Mouse (Mus musculus) bone marrow, adult 2 months (tissue): ENCODE measurements around the gene Ehd2. TPM values are rescaled to one million over a fixed set of nuclear protein-coding genes. Genes with fewer than 3 reads are reported as not detected.

Experiments
- H3K27ac ChIP-seq: fragments of 200-500 bp; 2 replicates; pipeline ENCODE4 v1.5.1; 2012; ENCODE audit warnings: low read depth, mild to moderate bottlenecking, control low read depth, inconsistent platforms, low read length; ENCODE audit not compliant: control insufficient read depth, poor library complexity, insufficient read depth
- H3K4me1 ChIP-seq: fragments of 200-500 bp; 2 replicates; pipeline ENCODE4 v1.6.1; 2011; ENCODE audit warnings: low read length; ENCODE audit not compliant: control insufficient read depth, insufficient read depth
- H3K4me3 ChIP-seq: fragments of 200-500 bp; replicated peaks from 2 replicates; pipeline ENCODE3; 2011; ENCODE audit warnings: mild to moderate bottlenecking, low read depth, low read length, control low read depth; ENCODE audit not compliant: control insufficient read depth
- CTCF ChIP-seq: fragments of 200-500 bp; IDR thresholded peaks from 2 replicates; pipeline ENCODE4 v1.5.1; 2011; ENCODE audit warnings: low read length, control low read depth; ENCODE audit not compliant: control insufficient read depth, insufficient read depth
- POLR2A ChIP-seq: fragments of 200-500 bp; IDR thresholded peaks from 2 replicates; pipeline ENCODE4 v1.6.1; 2011; ENCODE audit warnings: low read depth, mild to moderate bottlenecking, control low read depth, low read length, borderline replicate concordance; ENCODE audit not compliant: control insufficient read depth
- WGBS: fragments of 180-500 bp; shearing (Covaris S2); methylation state at CpG from one replicate; pipeline ENCODE4 v1.1.7; 2018; 5-methylcytosine and 5-hydroxymethylcytosine counted together
- polyA plus RNA-seq: library from polyadenylated mRNA; stranded (reverse); fragments of >200 nt; gene quantifications from 2 replicates; pipeline ENCODE4 v1.2.4, GENCODE M21; 2011; ENCODE audit warnings: low replicate concordance; ENCODE audit not compliant: missing spikeins, insufficient read depth, insufficient read length

The Ehd2 gene
- polyA plus RNA-seq, 1 experiment = 7.8 TPM

DNA sequence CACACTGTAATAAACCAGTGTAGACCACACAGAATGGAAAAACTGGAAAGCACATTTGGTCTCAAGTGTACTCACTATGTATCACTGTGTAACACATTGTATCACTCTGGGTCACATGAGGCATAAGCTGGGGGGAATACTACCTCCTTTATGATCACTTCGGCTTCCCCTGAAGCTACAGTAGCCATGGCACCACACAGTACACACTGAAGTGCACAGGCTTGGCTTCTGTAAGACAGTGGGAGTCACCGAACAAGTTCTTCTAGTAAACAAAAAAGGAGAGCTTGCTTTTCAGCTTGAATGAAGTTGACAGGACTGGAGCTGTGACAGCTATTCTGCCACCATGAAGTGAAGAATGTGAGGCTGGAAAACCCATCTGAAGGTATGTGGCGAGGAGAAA lies 37.7 kb upstream of the Ehd2 start:
- TF ChIP-seq CTCF = no peak
- TF ChIP-seq POLR2A = no peak
- Histone ChIP-seq H3K4me3 (no peak overlapping the region), H3K27ac (no peak overlapping the region), H3K4me1 (peaks cover 4% of the 10 kb centered on the region)
- WGBS = 78% methylated on average over 3 of the region's 3 CpGs

DNA sequence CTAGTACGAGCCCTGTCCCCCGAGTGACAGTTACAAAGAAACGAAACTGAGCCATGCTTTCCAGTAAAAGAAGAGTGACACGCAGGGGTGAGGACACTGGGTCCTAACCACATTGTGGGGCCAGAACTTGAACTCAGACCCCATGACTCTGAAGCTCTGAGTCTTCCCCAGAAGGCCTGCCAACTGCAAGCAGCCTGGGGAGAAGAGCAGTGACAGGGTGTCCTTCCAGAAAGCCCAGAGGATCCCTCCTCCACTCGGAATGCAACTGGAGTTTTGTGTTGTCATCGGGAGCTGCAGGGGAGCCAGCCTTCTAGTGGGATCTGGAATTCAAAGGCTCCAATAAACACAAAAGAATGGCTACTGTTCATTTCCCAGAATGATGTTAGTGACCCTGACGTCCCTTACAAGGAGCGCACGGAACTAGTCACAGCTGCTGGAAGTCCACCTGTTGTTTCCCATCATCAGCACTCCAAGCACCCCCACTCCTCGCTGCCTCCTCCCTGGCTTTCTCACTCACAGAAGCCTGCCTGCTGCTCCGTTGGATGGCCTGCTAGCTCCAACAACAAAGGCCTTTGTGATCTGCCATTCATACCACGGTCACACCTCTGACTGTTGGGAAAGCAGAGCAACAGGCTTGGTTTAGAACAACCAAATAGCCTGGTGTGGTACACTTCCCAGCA lies 37.0 kb upstream of the Ehd2 start:
- Histone ChIP-seq H3K4me1 (peaks cover 4% of the 10 kb centered on the region), H3K4me3 (no peak overlapping the region)
- WGBS = 77% methylated on average over 12 of the region's 12 CpGs

DNA sequence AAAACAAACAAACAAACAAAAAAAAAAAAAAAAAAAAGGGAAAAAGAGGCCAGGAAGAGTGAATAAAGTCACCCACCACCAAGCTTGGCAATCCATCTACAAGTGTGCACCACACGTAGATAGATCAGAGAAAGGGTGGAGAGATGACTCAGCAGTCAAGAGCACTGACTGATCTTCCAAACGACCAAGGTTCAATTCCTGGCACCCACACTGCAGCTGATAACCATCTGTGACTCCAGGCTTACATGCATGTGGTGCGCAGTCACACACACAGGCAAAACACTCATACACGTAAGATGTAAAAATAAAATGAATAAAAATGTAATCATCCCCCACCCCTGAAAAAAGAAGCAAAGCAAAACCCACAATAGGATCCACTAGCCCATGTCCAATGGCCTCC lies 35.7 kb upstream of the Ehd2 start:
- H3K4me1 ChIP-seq = peaks cover 4% of the 10 kb centered on the region
- TF ChIP-seq CTCF = no peak
- TF ChIP-seq POLR2A = no peak
- no peak overlapping the region for H3K27ac ChIP-seq
- 48% methylated on average over 4 of the region's 4 CpGs for WGBS
- no peak overlapping the region for H3K4me3 ChIP-seq

More for the DNA sequence above, 37.0 kb upstream of the Ehd2 start:
- no peak for TF ChIP-seq CTCF
- no peak for TF ChIP-seq POLR2A
- no peak overlapping the region for H3K27ac ChIP-seq

DNA sequence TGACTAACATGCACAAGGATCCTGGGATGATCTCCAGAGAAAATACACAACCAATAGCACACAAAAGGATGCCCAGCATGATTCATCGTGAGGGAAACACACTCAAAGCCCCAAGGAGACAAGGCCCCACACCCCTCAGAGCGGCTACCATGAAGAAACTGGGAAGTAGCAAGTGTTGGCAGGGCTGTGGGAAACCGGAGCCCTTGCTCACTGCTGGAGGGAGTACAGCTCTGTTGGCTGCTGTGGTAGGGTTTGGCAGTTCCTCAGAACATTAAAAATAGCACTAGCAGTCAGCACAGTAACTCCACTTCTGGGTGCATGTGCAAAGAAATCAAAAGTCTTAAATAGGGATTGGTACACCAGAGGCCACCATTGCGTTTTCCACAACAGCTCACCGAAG lies 34.8 kb upstream of the Ehd2 start:
- peaks cover 4% of the 10 kb centered on the region for H3K4me1 ChIP-seq
- no peak overlapping the region for H3K4me3 ChIP-seq
- TF ChIP-seq CTCF = no peak
- no peak overlapping the region for H3K27ac ChIP-seq
- 11% methylated on average over 5 of the region's 5 CpGs for WGBS

DNA sequence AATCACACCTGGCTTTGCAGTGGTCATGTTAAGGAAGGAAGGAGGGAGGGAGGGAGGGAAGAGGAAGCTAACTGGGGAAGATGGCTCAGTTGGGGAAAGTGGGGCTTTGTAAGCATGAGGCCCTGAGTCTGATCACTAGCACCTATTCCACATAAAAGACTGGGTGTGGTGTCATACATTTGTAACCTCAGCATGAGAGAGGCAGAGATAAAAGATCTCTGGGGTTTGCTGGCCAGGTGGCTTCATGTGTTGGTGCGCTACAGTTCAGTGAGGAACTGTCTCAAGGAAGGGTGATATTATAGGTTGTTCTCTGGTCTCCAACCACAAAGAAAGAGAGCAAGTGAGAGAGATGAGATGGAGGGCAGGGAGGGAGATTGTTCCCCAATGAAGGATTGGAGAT lies 34.3 kb upstream of the Ehd2 start:
- no peak for TF ChIP-seq POLR2A
- no peak for TF ChIP-seq CTCF
- Histone ChIP-seq H3K27ac (no peak overlapping the region), H3K4me1 (peaks cover 4% of the 10 kb centered on the region), H3K4me3 (no peak overlapping the region)
- WGBS = 55% methylated on average over 1 of the region's 1 CpGs

DNA sequence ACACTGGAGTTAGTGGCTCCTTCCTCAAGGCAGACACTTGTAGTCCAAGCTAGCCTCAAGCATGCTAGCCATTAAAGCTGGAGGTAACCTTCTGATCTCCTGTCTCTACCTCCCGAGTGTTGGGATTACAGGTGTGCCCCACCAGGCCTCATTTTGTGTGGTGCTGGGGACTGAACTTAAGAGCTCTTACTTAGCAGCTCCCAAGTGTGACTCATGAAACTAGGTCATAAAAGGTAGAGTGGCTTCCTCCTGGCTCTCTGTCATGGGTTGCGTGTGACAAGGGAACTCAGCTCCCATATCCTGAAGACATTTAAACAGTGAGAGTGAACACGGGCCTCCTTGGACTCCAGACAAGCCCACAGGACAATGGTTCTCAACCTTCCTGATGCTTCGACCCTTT lies 26.4 kb upstream of the Ehd2 start:
- TF ChIP-seq POLR2A = no peak
- no peak for TF ChIP-seq CTCF
- Histone ChIP-seq H3K4me1 (no peaks in the 10 kb centered on the region), H3K4me3 (no peak overlapping the region), H3K27ac (no peak overlapping the region)
- WGBS = 82% methylated on average over 4 of the region's 4 CpGs

DNA sequence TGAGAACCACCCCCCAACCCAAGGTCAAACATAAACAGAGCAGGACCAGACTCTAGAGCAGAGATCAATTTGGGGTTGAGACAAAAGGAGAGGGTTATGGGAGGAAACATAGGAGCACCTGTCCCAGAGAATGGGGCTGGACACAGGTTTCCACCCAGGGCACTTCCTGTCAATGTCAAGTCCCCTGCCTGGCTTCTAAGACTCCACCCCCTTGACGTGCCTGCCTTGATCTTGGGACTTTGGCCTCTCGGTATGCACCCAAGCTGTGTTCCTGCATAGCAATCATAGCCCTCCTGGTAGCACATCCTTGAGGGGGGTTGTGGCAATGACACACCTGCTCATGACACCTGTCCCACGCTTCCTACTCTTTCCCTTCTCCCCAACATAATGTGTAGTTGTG lies 25.8 kb upstream of the Ehd2 start:
- no peak for TF ChIP-seq CTCF
- no peak for TF ChIP-seq POLR2A
- H3K4me1 ChIP-seq = no peaks in the 10 kb centered on the region
- WGBS = 80% methylated on average over 3 of the region's 3 CpGs
- H3K4me3 ChIP-seq = no peak overlapping the region
- no peak overlapping the region for H3K27ac ChIP-seq

DNA sequence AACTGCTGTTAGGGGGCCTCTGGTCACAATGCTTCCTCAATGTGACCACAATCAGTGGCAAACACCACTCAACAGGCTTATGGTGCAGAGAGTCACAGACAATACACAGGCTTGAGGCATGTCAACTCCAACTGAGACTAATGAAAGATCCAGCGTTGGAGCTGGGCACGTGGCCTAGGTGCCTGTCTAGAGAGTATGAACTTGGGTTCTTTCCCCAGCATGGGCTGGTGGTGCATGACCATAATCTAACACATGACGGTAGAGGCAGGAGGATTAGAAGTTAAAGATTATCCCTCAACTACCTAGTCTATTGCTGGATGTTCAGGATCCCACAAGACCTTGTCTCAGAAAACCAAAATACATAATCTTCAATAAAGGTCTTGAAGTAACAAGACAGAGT lies 24.4 kb upstream of the Ehd2 start:
- TF ChIP-seq POLR2A (no peak), CTCF (no peak)
- H3K4me3 ChIP-seq = no peak overlapping the region
- no peak overlapping the region for H3K27ac ChIP-seq
- no peaks in the 10 kb centered on the region for H3K4me1 ChIP-seq
- 65% methylated on average over 3 of the region's 3 CpGs for WGBS
